Mouse (Mus musculus) G1E (cell line): ENCODE data around the gene Cpne9. TPM values are rescaled to one million over a fixed set of nuclear protein-coding genes. Genes with fewer than 3 reads are reported as not detected.

ENCODE experiments used
- ATAC-seq: 2 replicates; pipeline ENCODE4 v1.8.0; 2016; ENCODE audit warnings: mild to moderate bottlenecking; ENCODE audit not compliant: insufficient number of reproducible peaks, poor library complexity, low FRiP score, severe bottlenecking; ENCODE audit errors: extremely low read depth
- DNase-seq: peaks from one replicate; pipeline ENCODE4 v3.0.0; 2012; ENCODE audit warnings: low spot score
- H3K27me3 ChIP-seq: 2 replicates; pipeline ENCODE4 v1.6.1; 2012; ENCODE audit warnings: mild to moderate bottlenecking, low read length, inconsistent platforms; ENCODE audit not compliant: insufficient read depth
- H3K36me3 ChIP-seq: replicated peaks from 2 replicates; pipeline ENCODE3; 2012; ENCODE audit warnings: mild to moderate bottlenecking, inconsistent platforms
- H3K4me1 ChIP-seq: 2 replicates; pipeline ENCODE4 v1.6.1; 2012; ENCODE audit warnings: low read depth, low read length, inconsistent platforms, mixed read lengths; ENCODE audit not compliant: insufficient read depth
- H3K4me3 ChIP-seq: 2 replicates; pipeline ENCODE4 v1.5.1; 2012; ENCODE audit warnings: low read depth, mild to moderate bottlenecking, inconsistent platforms, low read length, moderate library complexity, mixed read lengths
- H3K9me3 ChIP-seq: replicated peaks from 2 replicates; pipeline ENCODE4 v1.6.1; 2012; ENCODE audit warnings: inconsistent platforms
- CTCF ChIP-seq: IDR thresholded peaks from 2 replicates; pipeline ENCODE4 v1.5.1; 2012; ENCODE audit warnings: low read depth, low read length, inconsistent platforms, mixed read lengths
- GATA1 ChIP-seq: IDR thresholded peaks from 2 replicates; pipeline ENCODE4 v1.6.1; 2012; ENCODE audit warnings: borderline replicate concordance, low read length, inconsistent platforms, mixed read lengths
- GATA2 ChIP-seq: IDR thresholded peaks from 2 replicates; pipeline ENCODE4 v1.6.1; 2012; ENCODE audit warnings: low read depth, low read length, inconsistent platforms, borderline replicate concordance
- POLR2AphosphoS5 ChIP-seq: IDR thresholded peaks from 2 replicates; pipeline ENCODE4 v1.6.1; 2012; ENCODE audit warnings: low read depth, low read length, inconsistent platforms; ENCODE audit not compliant: insufficient replicate concordance
- TAL1 ChIP-seq: conservative IDR thresholded peaks from 2 replicates; pipeline ENCODE4 v1.6.1; 2012; ENCODE audit warnings: low read depth, low read length, inconsistent platforms, mixed read lengths
- polyA plus RNA-seq: library from polyadenylated mRNA; stranded (reverse); fragments of >175 nt; gene quantifications from 2 replicates; pipeline ENCODE4 v1.2.3, GENCODE M21; 2012
- total RNA-seq, 2 experiments: library from RNA; stranded (forward) in 1 of 2; stranded (reverse) in 1 of 2; fragments of 200-1000 nt in 1 of 2; fragments of >200 nt in 1 of 2; fragmentation: Nextera tagmentation in 1 of 2; gene quantifications; 2 replicates each; pipeline ENCODE4 v1.2.3; 2014 to 2017

Gene Cpne9
- total and polyA plus RNA-seq, 3 experiments: 0.04 to 0.11 TPM; not detected in 1

GRCm38 (mm10) chr6:113343177-113344092 is 61.3 kb downstream of the Cpne9 start, which contains the start of gene Camk1:
TSS of gene Camk1 (minus strand) at chr6:113343984.
- H3K4me3 ChIP-seq: no peak within 1 kb of the TSS
- no peaks in the 10 kb centered on the region for H3K9me3 ChIP-seq
- peaks cover 54% of the 10 kb centered on the region for H3K27me3 ChIP-seq
- ATAC-seq: no peak
- H3K4me1 ChIP-seq: no peaks in the 10 kb centered on the region
- TF ChIP-seq CTCF (no peak), GATA2 (no peak), TAL1 (no peak), POLR2AphosphoS5 (no peak)
- DNase-seq: no peak
- H3K36me3 ChIP-seq: no peaks in the 10 kb centered on the region

- Histone ChIP-seq H3K36me3 (no peaks in the 10 kb centered on the region), H3K4me1 (no peaks in the 10 kb centered on the region), H3K27me3 (peaks cover 51% of the 10 kb centered on the region), H3K4me3 (no peak overlapping the region), H3K9me3 (no peaks in the 10 kb centered on the region)
- DNase-seq (no peak), ATAC-seq (no peak)
- TF ChIP-seq GATA2 (no peak), TAL1 (no peak), CTCF (no peak), GATA1 (no peak), POLR2AphosphoS5 (no peak)
Observed at GRCm38 (mm10) chr6:113344321-113344720, 62.2 kb downstream of the Cpne9 start.

GRCm38 (mm10) chr6:113346897-113347296 is 64.8 kb downstream of the Cpne9 start:
- Histone ChIP-seq H3K9me3 (no peaks in the 10 kb centered on the region), H3K4me3 (no peak overlapping the region), H3K36me3 (no peaks in the 10 kb centered on the region), H3K27me3 (peaks cover 30% of the 10 kb centered on the region), H3K4me1 (peaks cover 11% of the 10 kb centered on the region)
- TF ChIP-seq POLR2AphosphoS5: no peak
- no peak for TF ChIP-seq TAL1
- no peak for TF ChIP-seq GATA2
- no peak for TF ChIP-seq CTCF
- TF ChIP-seq GATA1: no peak
- ATAC-seq: no peak
- DNase-seq: no peak

GRCm38 (mm10) chr6:113350538-113350937 is 68.4 kb downstream of the Cpne9 start:
- Histone ChIP-seq H3K4me3 (no peak overlapping the region), H3K27me3 (peaks cover 10% of the 10 kb centered on the region), H3K4me1 (peaks cover 15% of the 10 kb centered on the region), H3K36me3 (no peaks in the 10 kb centered on the region), H3K9me3 (no peaks in the 10 kb centered on the region)
- no peak for TF ChIP-seq GATA2
- TF ChIP-seq POLR2AphosphoS5: no peak
- TF ChIP-seq TAL1: no peak
- no peak for TF ChIP-seq CTCF
- TF ChIP-seq GATA1: no peak
- DNase-seq: no peak
- no peak for ATAC-seq

GRCm38 (mm10) chr6:113351161-113351560 is 69.1 kb downstream of the Cpne9 start:
- H3K4me1 ChIP-seq: peaks cover 15% of the 10 kb centered on the region
- no peaks in the 10 kb centered on the region for H3K36me3 ChIP-seq
- no peaks in the 10 kb centered on the region for H3K9me3 ChIP-seq
- DNase-seq (no peak), ATAC-seq (no peak)
- TF ChIP-seq POLR2AphosphoS5 (no peak), TAL1 (no peak), GATA1 (no peak)
- H3K27me3 ChIP-seq: peaks cover 12% of the 10 kb centered on the region
- no peak overlapping the region for H3K4me3 ChIP-seq

GRCm38 (mm10) chr6:113351653-113352052 is 69.5 kb downstream of the Cpne9 start:
- no peak for DNase-seq
- TF ChIP-seq TAL1 (no peak), CTCF (no peak), GATA1 (no peak), GATA2 (no peak), POLR2AphosphoS5 (no peak)
- no peaks in the 10 kb centered on the region for H3K36me3 ChIP-seq
- no peaks in the 10 kb centered on the region for H3K9me3 ChIP-seq
- H3K4me1 ChIP-seq: peaks cover 15% of the 10 kb centered on the region
- H3K4me3 ChIP-seq: no peak overlapping the region
- peaks cover 12% of the 10 kb centered on the region for H3K27me3 ChIP-seq
- ATAC-seq: no peak
